Mouse (Mus musculus) ES-E14 (cell line): ENCODE results near the gene Gramd1a. TPM values are rescaled to one million over a fixed set of nuclear protein-coding genes. Genes with fewer than 3 reads are reported as not detected.

ENCODE experiments used
- DNase-seq: peaks from one replicate; pipeline ENCODE4 v3.0.0-alpha.2; 2013; ENCODE audit warnings: low read depth, low spot score
- H3K27ac ChIP-seq: 2 replicates; pipeline ENCODE4 v1.5.1; 2012; ENCODE audit warnings: low read depth, mild to moderate bottlenecking, low read length, moderate library complexity, mixed read lengths; ENCODE audit not compliant: poor library complexity, insufficient read depth, severe bottlenecking
- H3K36me3 ChIP-seq: 2 replicates; pipeline ENCODE4 v1.6.1; 2012; ENCODE audit warnings: mild to moderate bottlenecking, low read length, moderate library complexity, mixed read lengths; ENCODE audit not compliant: control insufficient read depth, poor library complexity, insufficient read depth, severe bottlenecking
- H3K4me1 ChIP-seq, 2 experiments: fragments of 150-350 bp in 1 of 2; sonication (generic) in 1 of 2; 2 replicates each; pipeline ENCODE4 v1.6.1; 2012; ENCODE audit warnings: low read length in 2 of 2, mild to moderate bottlenecking in 1 of 2, mixed read lengths in 1 of 2; ENCODE audit not compliant: control insufficient read depth in 2 of 2, insufficient read depth in 2 of 2, poor library complexity in 1 of 2
- H3K4me3 ChIP-seq, 2 experiments: fragments of 150-350 bp in 1 of 2; sonication (generic) in 1 of 2; 2 replicates each; pipeline ENCODE4 v1.5.1; 2012; ENCODE audit warnings: low read length in 2 of 2, low read depth in 1 of 2, mild to moderate bottlenecking in 1 of 2, mixed read lengths in 1 of 2; ENCODE audit not compliant: insufficient read depth in 1 of 2, poor library complexity in 1 of 2, severe bottlenecking in 1 of 2
- H3K9ac ChIP-seq: 2 replicates; pipeline ENCODE4 v1.6.1; 2012; ENCODE audit warnings: low read depth, mild to moderate bottlenecking, low read length, mixed read lengths; ENCODE audit not compliant: poor library complexity, insufficient read depth, severe bottlenecking
- H3K9me3 ChIP-seq: fragments of 150-350 bp; sonication (generic); 2 replicates; pipeline ENCODE4 v1.6.1; 2012; ENCODE audit warnings: low read depth, mild to moderate bottlenecking, low read length; ENCODE audit not compliant: control insufficient read depth, insufficient read depth
- CHD2 ChIP-seq: IDR thresholded peaks from 2 replicates; pipeline ENCODE4 v1.6.1; 2014; ENCODE audit warnings: mild to moderate bottlenecking, low read depth, low read length, inconsistent platforms
- HCFC1 ChIP-seq: IDR thresholded peaks from 2 replicates; pipeline ENCODE4 v1.6.1; 2012; ENCODE audit warnings: low read length, inconsistent platforms, borderline replicate concordance; ENCODE audit not compliant: insufficient read depth
- MAFK ChIP-seq: IDR thresholded peaks from 2 replicates; pipeline ENCODE4 v1.6.1; 2014; ENCODE audit warnings: mild to moderate bottlenecking, low read depth, low read length, inconsistent platforms; ENCODE audit not compliant: insufficient read depth
- ZC3H11A ChIP-seq: IDR thresholded peaks from 2 replicates; pipeline ENCODE4 v1.6.1; 2012; ENCODE audit warnings: low read depth, mild to moderate bottlenecking, inconsistent platforms, low read length, borderline replicate concordance
- ZNF384 ChIP-seq: IDR thresholded peaks from 2 replicates; pipeline ENCODE4 v1.6.1; 2012; ENCODE audit warnings: low read depth, low read length, inconsistent platforms
- in situ Hi-C, 2 experiments: fragments of 600-800 bp; cut with MboI; formaldehyde crosslinking; loops; one replicate each; pipeline ENCODE4 v1.15.1; 2025; ENCODE audit warnings: low sequenced_read_pairs in 2 of 2, inconsistent platforms in 1 of 2; ENCODE audit not compliant: unreplicated experiment in 2 of 2
- total RNA-seq: library from RNA; depleted of rRNA; stranded (reverse); fragments of 300-350 nt; gene quantifications from 2 replicates; pipeline ENCODE4 v1.2.3, GENCODE M21; 2012

Gene Gramd1a
- total RNA-seq, 1 experiment: 44.2 TPM

DNA sequence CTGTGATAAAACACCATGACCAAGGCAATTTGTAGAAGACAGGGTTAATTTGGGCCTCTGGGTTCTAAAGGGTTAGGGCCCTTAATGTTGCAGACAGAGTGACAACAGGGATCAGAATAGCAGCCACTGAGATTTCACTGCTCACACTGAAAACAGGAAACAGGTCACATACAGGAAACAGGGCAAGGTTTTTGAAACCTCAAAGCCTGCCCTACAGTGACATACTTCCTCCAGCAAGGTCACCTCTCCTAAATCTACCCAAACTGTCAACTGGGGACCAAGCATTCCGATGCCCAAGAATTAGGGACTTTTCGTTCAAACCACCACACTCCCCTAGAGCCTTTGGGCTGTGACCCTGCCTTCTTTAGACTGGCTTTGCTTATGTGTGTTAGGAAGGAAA, 66.0 kb downstream of the Gramd1a start:
- H3K9me3 ChIP-seq: no peaks in the 10 kb centered on the region
- TF ChIP-seq HCFC1 (no peak), ZC3H11A (no peak), ZNF384 (no peak), CHD2 (no peak), MAFK (no peak)
- H3K4me1 ChIP-seq: peaks cover 4% of the 10 kb centered on the region in 2 experiments; a peak in 3 of 4 replicates
- DNase-seq: no peak
- no peaks in the 10 kb centered on the region for H3K36me3 ChIP-seq
- in situ Hi-C loops: no loop called here
- no peak overlapping the region for H3K4me3 ChIP-seq
- H3K9ac ChIP-seq: no peak overlapping the region
- no peak overlapping the region for H3K27ac ChIP-seq

DNA sequence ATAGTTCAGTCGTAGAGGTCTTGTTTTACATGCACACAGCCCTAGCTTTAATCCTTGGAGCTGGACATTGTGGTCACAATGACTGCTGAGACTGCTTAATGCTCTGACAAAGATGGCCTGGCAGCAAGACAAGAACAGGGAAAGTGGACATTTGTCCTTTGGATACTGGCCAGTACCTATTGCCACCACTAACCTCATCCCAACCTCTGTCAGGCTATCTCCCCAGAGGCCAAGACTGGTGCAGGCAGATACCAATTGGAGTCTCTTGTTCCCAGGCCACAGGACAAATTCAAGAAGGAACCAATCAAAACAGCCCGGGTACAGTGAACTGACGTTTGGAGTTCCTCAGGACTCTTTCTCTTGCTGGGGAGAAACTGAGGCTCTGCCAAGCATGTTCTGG, 67.5 kb downstream of the Gramd1a start:
- peaks cover 4 to 8% of the 10 kb centered on the region in 2 experiments for H3K4me1 ChIP-seq

DNA sequence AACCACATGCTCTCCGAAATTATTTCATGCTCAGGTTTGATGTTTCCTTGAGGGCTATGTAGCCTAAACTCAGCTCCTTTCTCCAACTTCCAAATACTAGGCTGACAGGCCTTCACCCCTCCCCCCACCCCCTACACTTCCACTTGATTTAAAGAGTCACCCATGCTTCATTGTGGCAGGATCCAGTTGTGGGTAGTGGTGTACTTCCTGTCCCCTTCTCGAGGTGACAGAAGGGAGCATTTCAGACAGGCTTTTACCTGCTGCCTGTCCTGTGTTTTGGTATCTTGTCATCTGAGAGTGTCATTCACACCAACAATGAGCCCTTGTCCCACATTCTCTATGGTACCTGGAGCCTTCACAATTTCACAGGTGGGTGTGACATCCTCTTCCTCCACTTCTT, 68.4 kb downstream of the Gramd1a start:
- Histone ChIP-seq H3K36me3 (no peaks in the 10 kb centered on the region), H3K4me3 (no peak overlapping the region), H3K9me3 (no peaks in the 10 kb centered on the region), H3K9ac (no peak overlapping the region), H3K4me1 (peaks cover 4 to 13% of the 10 kb centered on the region in 2 experiments), H3K27ac (no peak overlapping the region)
- TF ChIP-seq CHD2 (no peak), MAFK (no peak), ZC3H11A (no peak), HCFC1 (no peak), ZNF384 (no peak)
- in situ Hi-C loops: no loop called here
- no peak for DNase-seq

More for the DNA sequence above, 67.5 kb downstream of the Gramd1a start:
- Histone ChIP-seq H3K36me3 (no peaks in the 10 kb centered on the region), H3K4me3 (no peak overlapping the region), H3K27ac (no peak overlapping the region), H3K9ac (no peak overlapping the region), H3K9me3 (no peaks in the 10 kb centered on the region)
- in situ Hi-C loops: no loop called here
- TF ChIP-seq ZC3H11A: no peak
- no peak for TF ChIP-seq CHD2
- no peak for TF ChIP-seq HCFC1
- no peak for TF ChIP-seq MAFK
- no peak for TF ChIP-seq ZNF384
- DNase-seq: no peak

DNA sequence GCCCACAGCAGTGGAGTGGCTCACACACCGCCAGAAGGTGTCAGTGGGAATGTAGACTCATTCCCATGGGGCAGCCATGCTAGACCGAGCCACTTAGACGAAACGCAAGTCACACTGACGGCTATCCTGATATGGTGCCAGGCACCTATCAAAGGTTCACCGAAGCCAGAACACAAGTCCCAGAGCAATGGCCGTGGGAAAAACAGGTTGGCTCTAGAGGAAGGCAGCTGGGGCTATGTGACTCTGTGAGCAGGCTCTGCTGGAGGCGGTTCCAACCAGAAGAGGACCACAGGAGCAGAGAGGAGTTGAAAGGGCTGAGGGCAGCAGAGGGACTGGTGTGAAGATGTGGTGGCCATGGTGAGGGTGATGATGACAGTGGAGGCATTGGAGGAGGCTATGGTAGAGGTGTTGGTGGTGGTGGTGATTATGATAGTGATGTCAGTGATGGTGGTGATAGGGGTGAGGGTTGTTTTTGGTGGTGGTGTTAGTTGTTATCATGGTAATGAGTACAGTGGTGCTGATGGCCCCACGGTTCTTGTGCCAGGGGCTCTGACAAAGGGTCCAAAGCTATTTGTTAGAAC, 69.4 kb downstream of the Gramd1a start:
- no peak for DNase-seq
- Histone ChIP-seq H3K27ac (no peak overlapping the region), H3K36me3 (no peaks in the 10 kb centered on the region), H3K9me3 (no peaks in the 10 kb centered on the region), H3K9ac (no peak overlapping the region), H3K4me3 (no peak overlapping the region), H3K4me1 (peaks cover 4 to 13% of the 10 kb centered on the region in 2 experiments)
- TF ChIP-seq ZNF384: no peak
- TF ChIP-seq CHD2: no peak
- TF ChIP-seq ZC3H11A: no peak
- no peak for TF ChIP-seq MAFK
- no peak for TF ChIP-seq HCFC1
- in situ Hi-C loops: no loop called here
